Mouse (Mus musculus) forebrain, embryonic 16.5 days (tissue): ENCODE measurements around the gene Mycbpap. TPM values are rescaled to one million over a fixed set of nuclear protein-coding genes. Genes with fewer than 3 reads are reported as not detected.

ENCODE experiments used
- ATAC-seq: fragments of 200-750 bp; cut with Nextera tagmentation; 2 replicates; pipeline ENCODE4 v1.8.0; 2017; ENCODE audit warnings: mild to moderate bottlenecking, moderate library complexity
- H3K27ac ChIP-seq: fragments of 300-500 bp; sonication (generic); 2 replicates; pipeline ENCODE4 v1.5.1; 2014; ENCODE audit warnings: low read length, control low read depth
- H3K27me3 ChIP-seq: fragments of 300-500 bp; sonication (generic); replicated peaks from 2 replicates; pipeline ENCODE4 v1.6.1; 2014; ENCODE audit warnings: low read length; ENCODE audit not compliant: control insufficient read depth, insufficient read depth
- H3K36me3 ChIP-seq: fragments of 300-500 bp; sonication (generic); 2 replicates; pipeline ENCODE4 v1.6.1; 2014; ENCODE audit not compliant: control insufficient read depth, insufficient read depth
- H3K4me1 ChIP-seq: fragments of 300-500 bp; sonication (generic); replicated peaks from 2 replicates; pipeline ENCODE4 v1.6.1; 2014; ENCODE audit warnings: low read length; ENCODE audit not compliant: control insufficient read depth, insufficient read depth
- H3K4me2 ChIP-seq: fragments of 300-500 bp; sonication (generic); 2 replicates; pipeline ENCODE4 v1.6.1; 2014; ENCODE audit warnings: mild to moderate bottlenecking, low read length, control low read depth
- H3K4me3 ChIP-seq: fragments of 300-500 bp; sonication (generic); replicated peaks from 2 replicates; pipeline ENCODE4 v1.5.1; 2014; ENCODE audit warnings: mild to moderate bottlenecking, low read length, control low read depth
- H3K9ac ChIP-seq: fragments of 300-500 bp; sonication (generic); replicated peaks from 2 replicates; pipeline ENCODE4 v1.6.1; 2014; ENCODE audit warnings: low read depth, low read length, control low read depth
- H3K9me3 ChIP-seq: fragments of 300-500 bp; sonication (generic); 2 replicates; pipeline ENCODE4 v1.6.1; 2016; ENCODE audit warnings: low read length; ENCODE audit not compliant: control insufficient read depth
- WGBS: fragments of 180-500 bp; shearing (Covaris S2); extraction: QIAGEN DNeasy Blood & Tissue Kit; methylation state at CpG from one replicate; pipeline ENCODE4 v1.1.7; 2014; 5-methylcytosine and 5-hydroxymethylcytosine counted together
- polyA plus RNA-seq: library from polyadenylated mRNA; unstranded; fragments of >200 nt; fragmentation: Nextera tagmentation; extraction: Ambion mirVana; gene quantifications from 2 replicates; pipeline ENCODE4 v1.2.1, GENCODE M21; 2015

Gene Mycbpap
- polyA plus RNA-seq, 1 experiment from 2014 or later, result 2.6 TPM

GRCm38 (mm10) chr11:94469136-94470064 lies 52.1 kb downstream of the Mycbpap start:
- H3K4me1 ChIP-seq, result peaks cover 72% of the 10 kb centered on the region
- peaks cover under 1% of the 10 kb centered on the region for H3K27me3 ChIP-seq
- no peaks in the 10 kb centered on the region for H3K36me3 ChIP-seq
- 8% methylated on average over 9 of the region's 9 CpGs for WGBS
- no peak overlapping the region for H3K4me3 ChIP-seq
- H3K4me2 ChIP-seq, result peak overlapping the region; percentile 41
- H3K9ac ChIP-seq, result peak overlapping the region; percentile 20; the same call in 1 of the 2 replicates
- ATAC-seq, result no peak
- H3K27ac ChIP-seq, result peak overlapping the region; percentile 92
- H3K9me3 ChIP-seq, result no peaks in the 10 kb centered on the region

GRCm38 (mm10) chr11:94468582-94469064 lies 52.9 kb downstream of the Mycbpap start:
- H3K4me1 ChIP-seq, result peaks cover 66% of the 10 kb centered on the region
- H3K4me2 ChIP-seq, result peak overlapping the region; percentile 41
- no peaks in the 10 kb centered on the region for H3K27me3 ChIP-seq
- WGBS, result 1% methylated on average over 4 of the region's 4 CpGs
- peak; percentile 88 for ATAC-seq
- H3K9ac ChIP-seq, result 0 out of 2 replicates have a peak overlapping the region, but pooled peaks have one; percentile 19
- peak overlapping the region; percentile 92 for H3K27ac ChIP-seq
- H3K36me3 ChIP-seq, result no peaks in the 10 kb centered on the region
- no peaks in the 10 kb centered on the region for H3K9me3 ChIP-seq
- H3K4me3 ChIP-seq, result no peak overlapping the region

GRCm38 (mm10) chr11:94466333-94466855 lies 55.1 kb downstream of the Mycbpap start:
- WGBS, result 76% methylated on average over 17 of the region's 17 CpGs

GRCm38 (mm10) chr11:94464170-94464569 lies 57.4 kb downstream of the Mycbpap start:
- Histone ChIP-seq H3K4me3 (no peak overlapping the region), H3K9ac (no peak overlapping the region), H3K4me1 (peaks cover 26% of the 10 kb centered on the region), H3K36me3 (no peaks in the 10 kb centered on the region; the same call in 1 of the 2 replicates), H3K4me2 (no peak overlapping the region), H3K27ac (no peak overlapping the region), H3K9me3 (no peaks in the 10 kb centered on the region), H3K27me3 (no peaks in the 10 kb centered on the region)
- WGBS, result 41% methylated on average over 2 of the region's 2 CpGs
- no peak for ATAC-seq

More at GRCm38 (mm10) chr11:94466333-94466855, 55.1 kb downstream of the Mycbpap start:
- no peak overlapping the region for H3K9ac ChIP-seq
- H3K9me3 ChIP-seq, result no peaks in the 10 kb centered on the region
- no peak overlapping the region for H3K4me2 ChIP-seq
- peaks cover 48% of the 10 kb centered on the region for H3K4me1 ChIP-seq
- H3K27ac ChIP-seq, result no peak overlapping the region; the same call in 1 of the 2 replicates
- no peak overlapping the region for H3K4me3 ChIP-seq
- no peaks in the 10 kb centered on the region for H3K27me3 ChIP-seq
- no peak for ATAC-seq
- H3K36me3 ChIP-seq, result no peaks in the 10 kb centered on the region; the same call in 1 of the 2 replicates

GRCm38 (mm10) chr11:94461856-94462255 lies 59.7 kb downstream of the Mycbpap start:
- Histone ChIP-seq H3K9ac (no peak overlapping the region), H3K9me3 (no peaks in the 10 kb centered on the region), H3K36me3 (no peaks in the 10 kb centered on the region; the same call in 1 of the 2 replicates), H3K4me3 (no peak overlapping the region), H3K27me3 (no peaks in the 10 kb centered on the region), H3K27ac (no peak overlapping the region), H3K4me2 (no peak overlapping the region), H3K4me1 (peaks cover 12% of the 10 kb centered on the region)
- no peak for ATAC-seq
- 88% methylated on average over 11 of the region's 11 CpGs for WGBS

GRCm38 (mm10) chr11:94457001-94457400 lies 64.5 kb downstream of the Mycbpap start:
- peaks cover 11% of the 10 kb centered on the region for H3K4me1 ChIP-seq

GRCm38 (mm10) chr11:94456347-94456746 lies 65.2 kb downstream of the Mycbpap start:
- H3K27me3 ChIP-seq, result no peaks in the 10 kb centered on the region
- H3K27ac ChIP-seq, result no peak overlapping the region
- no peak overlapping the region for H3K4me3 ChIP-seq
- H3K9me3 ChIP-seq, result no peaks in the 10 kb centered on the region
- 72% methylated on average over 3 of the region's 3 CpGs for WGBS
- H3K4me1 ChIP-seq, result peaks cover 11% of the 10 kb centered on the region
- no peak overlapping the region for H3K4me2 ChIP-seq
- H3K9ac ChIP-seq, result no peak overlapping the region
- no peaks in the 10 kb centered on the region for H3K36me3 ChIP-seq
- ATAC-seq, result no peak

More at GRCm38 (mm10) chr11:94457001-94457400, 64.5 kb downstream of the Mycbpap start:
- 86% methylated on average over 15 of the region's 15 CpGs for WGBS
- Histone ChIP-seq H3K27me3 (no peaks in the 10 kb centered on the region), H3K9ac (no peak overlapping the region), H3K4me3 (no peak overlapping the region), H3K4me2 (no peak overlapping the region), H3K36me3 (no peaks in the 10 kb centered on the region; the same call in 1 of the 2 replicates), H3K9me3 (no peaks in the 10 kb centered on the region), H3K27ac (no peak overlapping the region)
- no peak for ATAC-seq

- Histone ChIP-seq H3K4me2 (no peak overlapping the region), H3K27me3 (no peaks in the 10 kb centered on the region), H3K4me1 (peaks cover 11% of the 10 kb centered on the region), H3K27ac (no peak overlapping the region), H3K36me3 (no peaks in the 10 kb centered on the region), H3K9ac (no peak overlapping the region), H3K9me3 (no peaks in the 10 kb centered on the region), H3K4me3 (no peak overlapping the region)
- ATAC-seq, result no peak
- 66% methylated on average over 10 of the region's 10 CpGs for WGBS
These were observed 66.3 kb downstream of the Mycbpap start for GRCm38 (mm10) chr11:94455161-94455820.

- H3K4me3 ChIP-seq, result no peak overlapping the region
- peak; percentile 26; the same call in 1 of the 2 replicates for ATAC-seq
These were observed 66.8 kb downstream of the Mycbpap start for GRCm38 (mm10) chr11:94454756-94455155.

More at GRCm38 (mm10) chr11:94454756-94455155, 66.8 kb downstream of the Mycbpap start:
- Histone ChIP-seq H3K27ac (no peak overlapping the region), H3K9ac (no peak overlapping the region), H3K4me2 (no peak overlapping the region), H3K27me3 (no peaks in the 10 kb centered on the region), H3K9me3 (no peaks in the 10 kb centered on the region), H3K36me3 (no peaks in the 10 kb centered on the region), H3K4me1 (peaks cover 14% of the 10 kb centered on the region)
- WGBS, result 75% methylated on average over 5 of the region's 5 CpGs
